Mouse (Mus musculus) lung, adult 2 months (tissue): ENCODE measurements around the gene Smim20.

ENCODE experiments used
- CTCF ChIP-seq: fragments of 200-500 bp; IDR thresholded peaks from 2 replicates; pipeline ENCODE4 v1.5.1; 2011; ENCODE audit warnings: mild to moderate bottlenecking, low read length, control low read depth; ENCODE audit not compliant: insufficient read depth
- POLR2A ChIP-seq: fragments of 200-500 bp; IDR thresholded peaks from 2 replicates; pipeline ENCODE4 v1.6.1; 2011; ENCODE audit warnings: low read depth, mild to moderate bottlenecking, control low read depth, low read length, borderline replicate concordance; ENCODE audit errors: extremely low read depth

- TF ChIP-seq POLR2A, result no peak
- no peak for TF ChIP-seq CTCF
These were observed 51.1 kb downstream of the Smim20 start for GRCm38 (mm10) chr5:53317885-53318466.
